Comparison of ENCODE assay signal across 8 mouse cellular contexts in the genomic region with DNA sequence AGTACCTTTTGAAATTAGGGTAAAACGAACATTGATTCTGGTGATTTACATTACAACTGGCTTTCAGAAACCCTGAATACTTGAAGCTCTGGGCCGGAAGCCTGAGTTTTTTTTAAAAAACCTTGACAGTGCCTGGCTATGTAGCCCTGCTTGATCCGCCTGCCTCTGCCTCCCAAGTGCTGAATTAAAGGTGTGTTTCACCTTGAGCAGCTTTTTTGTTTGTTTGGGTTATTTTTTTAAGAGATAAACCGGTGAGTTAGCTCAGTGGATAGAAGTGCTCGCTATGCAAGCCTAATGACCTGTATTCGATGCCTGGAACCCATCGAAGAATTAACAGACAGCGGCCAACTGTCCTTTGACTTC. TPM values are rescaled to one million over a fixed set of nuclear protein-coding genes. Genes with fewer than 3 reads are reported as not detected.
DNase-seq lines count a peak whose midpoint lies in the region; ATAC-seq and TF ChIP-seq lines count a peak whose summit lies in the region.

No protein-coding gene starts in this region.

- no peak for TF ChIP-seq CTCF in forebrain, postnatal 0 days (IDR thresholded peaks at IDR 0.05; ENCODE audit: low read depth)

- no peaks in the 10 kb centered on the region for H3K27me3 ChIP-seq in heart, embryonic 11.5 days (ENCODE audit: control insufficient read depth, insufficient read depth, low read length)
- H3K27me3 ChIP-seq in heart, embryonic 10.5 days (ENCODE audit: insufficient read depth, poor library complexity, severe bottlenecking) = no peaks in the 10 kb centered on the region
- H3K27me3 ChIP-seq in forebrain, postnatal 0 days (ENCODE audit: insufficient read depth, low read length) = no peaks in the 10 kb centered on the region

- no peak for ATAC-seq in heart, embryonic 11.5 days (replicated peaks; ENCODE audit: insufficient number of reproducible peaks, low FRiP score, low TSS enrichment)
- ATAC-seq in forebrain, postnatal 0 days = no peak
- ATAC-seq in megakaryocyte progenitor cell, adult 5-6 weeks (replicated peaks; ENCODE audit: poor library complexity) = peak; percentile 15

- peaks cover 10% of the 10 kb centered on the region for H3K4me1 ChIP-seq in heart, embryonic 11.5 days (ENCODE audit: control insufficient read depth, insufficient read depth, low read length)
- H3K4me1 ChIP-seq in heart, embryonic 10.5 days = peaks cover 28% of the 10 kb centered on the region
- H3K4me1 ChIP-seq in forebrain, postnatal 0 days (ENCODE audit: insufficient read depth) = peaks cover 6% of the 10 kb centered on the region; the same call in 1 of the 2 replicates

- H3K27ac ChIP-seq in heart, embryonic 11.5 days (ENCODE audit: low read depth, low read length) = no peak overlapping the region; the same call in 1 of the 2 replicates
- H3K27ac ChIP-seq in heart, embryonic 10.5 days = no peak overlapping the region
- no peak overlapping the region for H3K27ac ChIP-seq in forebrain, postnatal 0 days (ENCODE audit: low read depth, low read length)

- H3K4me3 ChIP-seq in heart, embryonic 11.5 days (ENCODE audit: low read depth, low read length) = no peak overlapping the region
- H3K4me3 ChIP-seq in heart, embryonic 10.5 days = no peak overlapping the region
- H3K4me3 ChIP-seq in forebrain, postnatal 0 days (ENCODE audit: low read depth, low read length) = no peak overlapping the region

- 15% methylated on average over 8 of the region's 8 CpGs for WGBS in heart, embryonic 11.5 days (ENCODE audit: insufficient replicate concordance)
- 12% methylated on average over 8 of the region's 8 CpGs for WGBS in heart, embryonic 10.5 days
- WGBS in forebrain, postnatal 0 days = 9% methylated on average over 8 of the region's 8 CpGs

- no peaks in the 10 kb centered on the region for H3K9me3 ChIP-seq in heart, embryonic 11.5 days (replicated peaks; ENCODE audit: control insufficient read depth, low read length)
- no peaks in the 10 kb centered on the region for H3K9me3 ChIP-seq in heart, embryonic 10.5 days
- H3K9me3 ChIP-seq in forebrain, postnatal 0 days (ENCODE audit: low read length) = no peaks in the 10 kb centered on the region

- H3K9ac ChIP-seq in heart, embryonic 11.5 days (ENCODE audit: low read depth, low read length) = no peak overlapping the region
- no peak overlapping the region for H3K9ac ChIP-seq in forebrain, postnatal 0 days

- H3K4me2 ChIP-seq in heart, embryonic 11.5 days = peak overlapping the region; percentile 33
- H3K4me2 ChIP-seq in forebrain, postnatal 0 days (ENCODE audit: low read depth) = peak overlapping the region; percentile 72

- no peaks in the 10 kb centered on the region for H3K36me3 ChIP-seq in heart, embryonic 11.5 days (ENCODE audit: control insufficient read depth, insufficient read depth, low read length)
- no peaks in the 10 kb centered on the region for H3K36me3 ChIP-seq in heart, embryonic 10.5 days
- no peaks in the 10 kb centered on the region for H3K36me3 ChIP-seq in forebrain, postnatal 0 days (ENCODE audit: insufficient read depth)

- DNase-seq in heart, embryonic 10.5 days (ENCODE audit: low spot score) = no peak
- DNase-seq in ES-CJ7 (ENCODE audit: low read depth, low spot score) = peak; percentile 82
- no peak for DNase-seq in forebrain, postnatal 0 days
- no peak for DNase-seq in layer of hippocampus, postnatal 25 days (ENCODE audit: extremely low spot score in 1 of 2, low spot score in 1 of 2)
- DNase-seq in urinary bladder, adult 18-20 months (ENCODE audit: low spot score in 2 of 2) = no peak
- DNase-seq in adrenal gland, postnatal 25 days = no peak

RNA-seq across cellular contexts. Expression of a gene that starts 6.1 kb away (rescaled TPM):
- 15.8 and 19.2 TPM in 2 replicates for polyA plus RNA-seq in heart, embryonic 11.5 days (2014; fragmentation: Nextera tagmentation; extraction: Ambion mirVana)
- polyA plus RNA-seq in heart, embryonic 10.5 days (2016; fragmentation: Nextera tagmentation; extraction: Ambion mirVana) = 18.7 and 19.0 TPM in 2 replicates
- total RNA-seq in forebrain, postnatal 0 days (2014; rRNA removed) = 34.5 and 36.3 TPM in 2 replicates
- polyA plus RNA-seq in forebrain, postnatal 0 days (2015; fragmentation: Nextera tagmentation; extraction: Ambion mirVana) = 18.3 and 18.8 TPM in 2 replicates
- 9.8 and 12.3 TPM in 2 replicates for total RNA-seq in megakaryocyte progenitor cell, adult 5-6 weeks (2015)
- total RNA-seq in megakaryocyte progenitor cell, adult 5-6 weeks (2017) = 2.8 and 4.6 TPM in 2 replicates
- total RNA-seq in layer of hippocampus, postnatal 25 days (2021) = 10 to 100 TPM; 27.6 to 39.7 TPM
- total RNA-seq in adrenal gland, postnatal 25 days (2021) = 25.2 and 38.3 TPM in 2 replicates

RNA-seq across cellular contexts. Expression of a gene that starts 15.9 kb away (rescaled TPM):
- 11.7 and 14.4 TPM in 2 replicates for polyA plus RNA-seq in heart, embryonic 11.5 days (2014; fragmentation: Nextera tagmentation; extraction: Ambion mirVana)
- polyA plus RNA-seq in heart, embryonic 10.5 days (2016; fragmentation: Nextera tagmentation; extraction: Ambion mirVana) = 30.3 and 31.9 TPM in 2 replicates
- 23.5 and 29.8 TPM in 2 replicates for total RNA-seq in forebrain, postnatal 0 days (2014; rRNA removed)
- polyA plus RNA-seq in forebrain, postnatal 0 days (2015; fragmentation: Nextera tagmentation; extraction: Ambion mirVana) = 14.1 and 14.8 TPM in 2 replicates
- 40.4 and 52.8 TPM in 2 replicates for total RNA-seq in megakaryocyte progenitor cell, adult 5-6 weeks (2015)
- total RNA-seq in megakaryocyte progenitor cell, adult 5-6 weeks (2017) = 69.6 and 73.0 TPM in 2 replicates
- 10 to 100 TPM; 30.9 to 41.9 TPM for total RNA-seq in layer of hippocampus, postnatal 25 days (2021)
- total RNA-seq in adrenal gland, postnatal 25 days (2021) = 38.4 and 45.8 TPM in 2 replicates

RNA-seq across cellular contexts. Expression of a gene that starts 24.6 kb away (rescaled TPM):
- 1.0 and 1.2 TPM in 2 replicates for polyA plus RNA-seq in heart, embryonic 11.5 days (2014; fragmentation: Nextera tagmentation; extraction: Ambion mirVana)
- polyA plus RNA-seq in heart, embryonic 10.5 days (2016; fragmentation: Nextera tagmentation; extraction: Ambion mirVana) = 0.48 and 1.4 TPM in 2 replicates
- total RNA-seq in forebrain, postnatal 0 days (2014; rRNA removed) = not detected in 2 replicates
- not detected in 2 replicates for polyA plus RNA-seq in forebrain, postnatal 0 days (2015; fragmentation: Nextera tagmentation; extraction: Ambion mirVana)
- total RNA-seq in megakaryocyte progenitor cell, adult 5-6 weeks (2015) = not detected in 2 replicates
- total RNA-seq in megakaryocyte progenitor cell, adult 5-6 weeks (2017) = not detected in 2 replicates
- total RNA-seq in layer of hippocampus, postnatal 25 days (2021) = not detected
- total RNA-seq in adrenal gland, postnatal 25 days (2021) = not detected in 2 replicates
